16 mouse cellular contexts compared by ENCODE assay signal in genomic region chr16:28906370-28907275, GRCm38 (mm10). TPM values are rescaled to one million over a fixed set of nuclear protein-coding genes. Genes with fewer than 3 reads are reported as not detected.
DNase-seq lines count a peak whose midpoint lies in the region; ATAC-seq and TF ChIP-seq lines count a peak whose summit lies in the region.
"Had no signal": no experiment of that assay in that cellular context is flagged by ENCODE, and none has a peak within 500 bp of the region (broad histone marks: within the 10 kb centered on the region; RNA-seq: fewer than 3 reads in every experiment).

No protein-coding gene starts in this region.

- H3K36me3 ChIP-seq in limb, embryonic 13.5 days: no peaks in the 10 kb centered on the region
- no peaks in the 10 kb centered on the region for H3K36me3 ChIP-seq in limb, embryonic 10.5 days
- H3K36me3 ChIP-seq in intestine, embryonic 16.5 days (ENCODE audit: control insufficient read depth, insufficient read depth, low read length): no peaks in the 10 kb centered on the region
- H3K36me3 ChIP-seq in lung, postnatal 0 days (ENCODE audit: insufficient read depth, low read length): no peaks in the 10 kb centered on the region
- no peaks in the 10 kb centered on the region for H3K36me3 ChIP-seq in stomach, postnatal 0 days (ENCODE audit: control insufficient read depth, insufficient read depth, low read length)
- H3K36me3 ChIP-seq: forebrain, embryonic 15.5 days; heart, embryonic 15.5 days; liver, embryonic 15.5 days; neural tube, embryonic 13.5 days had no signal

- H3K27me3 ChIP-seq in limb, embryonic 13.5 days: no peaks in the 10 kb centered on the region
- H3K27me3 ChIP-seq in limb, embryonic 10.5 days (ENCODE audit: low read depth, poor library complexity, severe bottlenecking): no peaks in the 10 kb centered on the region
- H3K27me3 ChIP-seq in intestine, embryonic 16.5 days (replicated peaks; ENCODE audit: control insufficient read depth, insufficient read depth, low read length): no peaks in the 10 kb centered on the region
- H3K27me3 ChIP-seq in lung, postnatal 0 days (replicated peaks; ENCODE audit: insufficient read depth, low read length): no peaks in the 10 kb centered on the region
- H3K27me3 ChIP-seq in stomach, postnatal 0 days (ENCODE audit: control insufficient read depth, insufficient read depth, low read length): no peaks in the 10 kb centered on the region
- H3K27me3 ChIP-seq: forebrain, embryonic 15.5 days; heart, embryonic 15.5 days; liver, embryonic 15.5 days; neural tube, embryonic 13.5 days had no signal

- no peak overlapping the region for H3K4me3 ChIP-seq in limb, embryonic 13.5 days
- no peak overlapping the region for H3K4me3 ChIP-seq in limb, embryonic 10.5 days
- H3K4me3 ChIP-seq in intestine, embryonic 16.5 days (ENCODE audit: low read length): no peak overlapping the region
- no peak overlapping the region for H3K4me3 ChIP-seq in lung, postnatal 0 days (ENCODE audit: low read depth, low read length)
- no peak overlapping the region for H3K4me3 ChIP-seq in stomach, postnatal 0 days (ENCODE audit: low read depth, low read length)
- H3K4me3 ChIP-seq: forebrain, embryonic 15.5 days; heart, embryonic 15.5 days; liver, embryonic 15.5 days; neural tube, embryonic 13.5 days had no signal

- TF ChIP-seq EP300 in lung, postnatal 0 days (IDR thresholded peaks at IDR 0.05): peak; percentile 93
- peak; percentile 41 for TF ChIP-seq EP300 in stomach, postnatal 0 days (optimal IDR thresholded peaks at IDR 0.05)

- H3K27ac ChIP-seq in limb, embryonic 13.5 days: no peak overlapping the region
- no peak overlapping the region for H3K27ac ChIP-seq in limb, embryonic 10.5 days
- H3K27ac ChIP-seq in intestine, embryonic 16.5 days (ENCODE audit: low read length): peak overlapping the region; percentile 79
- peak overlapping the region; percentile 34; the same call in 1 of the 2 replicates for H3K27ac ChIP-seq in lung, postnatal 0 days (ENCODE audit: low read length)
- H3K27ac ChIP-seq in stomach, postnatal 0 days (replicated peaks): no peak overlapping the region
- H3K27ac ChIP-seq: forebrain, embryonic 15.5 days; heart, embryonic 15.5 days; hindbrain, embryonic 14.5 days; neural tube, embryonic 13.5 days had no signal

- 0 out of 2 replicates have a peak, but pooled peaks have one; percentile 40 for ATAC-seq in limb, embryonic 13.5 days (ENCODE audit: low FRiP score, low read depth)
- peak; percentile 36 for ATAC-seq in intestine, embryonic 16.5 days
- ATAC-seq in lung, postnatal 0 days: peak; percentile 82
- peak; percentile 32; the same call in 1 of the 2 replicates for ATAC-seq in stomach, postnatal 0 days (ENCODE audit: low FRiP score, low TSS enrichment)
- ATAC-seq: CD4-positive, CD25-positive, alpha-beta regulatory T cell, adult 4 months; forebrain, embryonic 15.5 days; midbrain, embryonic 16.5 days had no signal

- TF ChIP-seq CTCF in lung, postnatal 0 days (IDR thresholded peaks at IDR 0.05): no peak
- TF ChIP-seq CTCF in stomach, postnatal 0 days (IDR thresholded peaks at IDR 0.05; ENCODE audit: low read depth): no peak

- no peak overlapping the region for H3K9ac ChIP-seq in limb, embryonic 13.5 days
- no peak overlapping the region for H3K9ac ChIP-seq in intestine, embryonic 16.5 days (ENCODE audit: low read depth, low read length)
- no peak overlapping the region for H3K9ac ChIP-seq in lung, postnatal 0 days (replicated peaks; ENCODE audit: low read depth)
- H3K9ac ChIP-seq in stomach, postnatal 0 days (ENCODE audit: low read length): no peak overlapping the region
- H3K9ac ChIP-seq: forebrain, embryonic 15.5 days; heart, embryonic 15.5 days; hindbrain, embryonic 14.5 days; liver, embryonic 15.5 days; neural tube, embryonic 13.5 days had no signal

- no peak for DNase-seq in limb, embryonic 10.5 days (ENCODE audit: low spot score)
- DNase-seq in lung, postnatal 0 days (ENCODE audit: low spot score): peak; percentile 74
- no peak for DNase-seq in stomach, postnatal 0 days (ENCODE audit: low spot score)
- DNase-seq in right cerebral cortex, postnatal 10 days (ENCODE audit: low spot score in 2 of 2): no peak
- DNase-seq in cerebellum, postnatal 25 days: no peak
- DNase-seq: adrenal gland, postnatal 14 days; thymus, postnatal 4 days had no signal

- H3K4me1 ChIP-seq in limb, embryonic 13.5 days: peaks cover 16% of the 10 kb centered on the region
- peaks cover 18% of the 10 kb centered on the region for H3K4me1 ChIP-seq in limb, embryonic 10.5 days
- peaks cover 6% of the 10 kb centered on the region; the same call in 1 of the 2 replicates for H3K4me1 ChIP-seq in intestine, embryonic 16.5 days (ENCODE audit: control insufficient read depth, insufficient read depth, low read length)
- H3K4me1 ChIP-seq in lung, postnatal 0 days (ENCODE audit: insufficient read depth, low read depth, low read length): no peaks in the 10 kb centered on the region
- H3K4me1 ChIP-seq in stomach, postnatal 0 days (replicated peaks; ENCODE audit: control insufficient read depth, insufficient read depth): no peaks in the 10 kb centered on the region
- H3K4me1 ChIP-seq: forebrain, embryonic 15.5 days had no signal

- no peaks in the 10 kb centered on the region for H3K9me3 ChIP-seq in limb, embryonic 13.5 days
- H3K9me3 ChIP-seq in limb, embryonic 10.5 days (replicated peaks): no peaks in the 10 kb centered on the region
- H3K9me3 ChIP-seq in intestine, embryonic 16.5 days (ENCODE audit: control insufficient read depth, low read length): no peaks in the 10 kb centered on the region
- no peaks in the 10 kb centered on the region for H3K9me3 ChIP-seq in lung, postnatal 0 days (ENCODE audit: low read length)
- no peaks in the 10 kb centered on the region for H3K9me3 ChIP-seq in stomach, postnatal 0 days (ENCODE audit: control insufficient read depth, low read length)
- H3K9me3 ChIP-seq: forebrain, embryonic 15.5 days; heart, embryonic 15.5 days; liver, embryonic 15.5 days; neural tube, embryonic 13.5 days had no signal

- WGBS in limb, embryonic 13.5 days: 44% methylated on average over 7 of the region's 7 CpGs
- WGBS in limb, embryonic 10.5 days: 69% methylated on average over 7 of the region's 7 CpGs
- WGBS in intestine, embryonic 16.5 days: 54% methylated on average over 7 of the region's 7 CpGs
- WGBS in lung, postnatal 0 days: 43% methylated on average over 7 of the region's 7 CpGs
- WGBS in stomach, postnatal 0 days: 47% methylated on average over 7 of the region's 7 CpGs

- no peak overlapping the region for H3K4me2 ChIP-seq in limb, embryonic 13.5 days (replicated peaks)
- H3K4me2 ChIP-seq in intestine, embryonic 16.5 days (ENCODE audit: low read depth, low read length): no peak overlapping the region
- H3K4me2 ChIP-seq in lung, postnatal 0 days (replicated peaks; ENCODE audit: low read depth, low read length): no peak overlapping the region
- H3K4me2 ChIP-seq in stomach, postnatal 0 days (replicated peaks; ENCODE audit: low read depth): no peak overlapping the region
- H3K4me2 ChIP-seq: forebrain, embryonic 15.5 days; heart, embryonic 15.5 days; hindbrain, embryonic 14.5 days; neural tube, embryonic 13.5 days had no signal

RNA-seq across cellular contexts. Expression of gene Mb21d2, which starts 22.9 kb away (rescaled TPM):
- 9.0 and 9.5 TPM in 2 replicates for polyA plus RNA-seq in limb, embryonic 13.5 days (2015; fragmentation: Nextera tagmentation; extraction: Ambion mirVana)
- polyA plus RNA-seq in limb, embryonic 10.5 days (2016; fragmentation: Nextera tagmentation; extraction: Ambion mirVana): 5.8 and 6.4 TPM in 2 replicates
- 6.6 and 7.2 TPM in 2 replicates for polyA plus RNA-seq in intestine, embryonic 16.5 days (2015; fragmentation: Nextera tagmentation; extraction: Ambion mirVana)
- polyA plus RNA-seq in lung, postnatal 0 days (2015; fragmentation: Nextera tagmentation; extraction: Ambion mirVana): 3.8 and 5.0 TPM in 2 replicates
- 4.6 and 4.8 TPM in 2 replicates for polyA plus RNA-seq in stomach, postnatal 0 days (2015; fragmentation: Nextera tagmentation; extraction: Ambion mirVana)
- polyA plus RNA-seq: CD4-positive, CD25-positive, alpha-beta regulatory T cell, adult 4 months had no signal

Comparison
In these comparisons a context has a peak if more than half of its experiments do, and no peak if none do; other contexts are left out.
1. ATAC-seq: peak in every context shown above with its lines; median percentile 82 in lung, postnatal 0 days; 40 in limb, embryonic 13.5 days; 36 in intestine, embryonic 16.5 days; 32 in stomach, postnatal 0 days.
2. H3K27ac ChIP-seq: peak in intestine, embryonic 16.5 days (single experiment) and lung, postnatal 0 days (single experiment); none in limb, embryonic 13.5 days (single experiment), limb, embryonic 10.5 days (single experiment) and stomach, postnatal 0 days (single experiment).